ENCODE assay signal across 1 mouse cellular context in genomic region chr1:131940711-131941244, GRCm38 (mm10).
TF ChIP-seq lines count a peak whose summit lies in the region.

No protein-coding gene starts in this region.

TF ChIP-seq in MEL, 35 proteins besides CTCF, POLR2A, EP300 and RAD21:
- TF ChIP-seq MEF2A (IDR thresholded peaks at IDR 0.05; ENCODE audit: extremely low read depth, insufficient replicate concordance, low read depth, low read length, poor library complexity, severe bottlenecking) (no peak), SMC3 (IDR thresholded peaks at IDR 0.05; ENCODE audit: low read depth, low read length) (no peak), ZNF384 (IDR thresholded peaks at IDR 0.05; ENCODE audit: low read depth, low read length) (no peak), ZMIZ1 (IDR thresholded peaks at IDR 0.05; ENCODE audit: low read depth, low read length) (no peak), RCOR1 (IDR thresholded peaks at IDR 0.05; ENCODE audit: low read depth, low read length) (no peak), ETS1 (IDR thresholded peaks at IDR 0.05; ENCODE audit: low read depth, low read length) (no peak), ZC3H11A (IDR thresholded peaks at IDR 0.05; ENCODE audit: low read depth, low read length) (no peak), ELF1 (IDR thresholded peaks at IDR 0.05; ENCODE audit: low read depth, low read length) (no peak), MYC (IDR thresholded peaks at IDR 0.05; ENCODE audit: low read depth, low read length) (no peak)
